Mouse (Mus musculus) ovary, postnatal 14 days (tissue): Measurements from ENCODE around the gene BC048562.
A peak's percentile ranks its signal among the peaks of the same experiment; 100 is the strongest.

Experiments used
- DNase-seq: peaks from one replicate; pipeline ENCODE4 v3.0.0; 2022; ENCODE audit warnings: low spot score

Gene BC048562

GRCm38 (mm10) chr9:108451170-108451493 is 14.8 kb downstream of the BC048562 start:
- DNase-seq = no peak

- DNase-seq = no peak
Observed at GRCm38 (mm10) chr9:108451519-108452160, 15.4 kb downstream of the BC048562 start.

DNA sequence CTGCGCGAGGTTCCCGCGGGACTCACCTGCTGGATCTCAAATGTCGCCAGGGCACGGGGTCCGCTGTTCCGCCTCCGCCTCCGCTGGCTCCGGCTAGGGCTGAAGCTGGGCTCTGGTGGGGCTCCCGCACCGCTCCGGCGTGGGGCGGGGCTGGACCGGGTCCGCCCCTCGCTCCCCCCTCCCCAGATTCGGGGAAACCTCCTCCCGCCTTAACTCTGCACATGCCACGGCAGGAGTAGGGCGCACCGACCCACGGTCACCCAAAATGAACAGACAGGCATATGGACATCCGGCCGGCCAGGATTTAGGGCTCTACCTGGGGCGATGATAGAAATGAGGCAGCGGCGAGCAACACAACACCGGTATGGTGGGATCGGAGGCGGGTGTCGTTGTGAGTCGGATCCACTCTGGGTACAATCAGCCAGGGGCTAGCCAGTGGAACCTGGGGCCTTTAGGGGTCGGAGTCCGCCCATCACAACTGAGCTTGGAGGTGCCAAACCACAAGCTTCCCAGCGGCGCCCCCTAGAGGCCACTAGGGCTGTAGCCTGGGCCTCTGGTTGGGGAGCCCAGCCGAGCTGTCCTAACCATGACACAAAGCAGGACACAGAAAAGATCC is 16.1 kb downstream of the BC048562 start:
- peak; percentile 85 for DNase-seq

GRCm38 (mm10) chr9:108452911-108453310 is 16.6 kb downstream of the BC048562 start:
- no peak for DNase-seq

DNA sequence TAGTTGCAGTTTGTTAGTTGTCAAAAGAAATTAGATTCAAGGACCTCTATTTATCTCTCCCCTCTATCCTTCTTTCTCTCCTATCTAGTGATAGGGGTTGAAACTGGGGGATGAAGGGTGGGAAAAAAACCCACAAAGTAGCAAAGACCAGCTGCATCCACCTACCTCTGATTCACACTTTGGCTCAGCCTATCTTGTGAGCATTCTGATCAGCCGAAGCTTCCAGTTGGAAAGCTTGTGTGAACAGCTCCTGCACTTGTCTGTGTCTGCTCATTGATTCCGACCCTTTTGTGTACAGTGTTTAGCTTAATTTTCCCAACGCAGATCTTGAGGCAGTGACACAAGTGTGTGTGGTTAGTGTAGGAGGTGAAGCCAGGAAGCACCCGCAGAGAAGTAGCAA is 17.2 kb downstream of the BC048562 start:
- DNase-seq = no peak

- DNase-seq = no peak
Observed at GRCm38 (mm10) chr9:108454429-108454828, 18.1 kb downstream of the BC048562 start.

DNA sequence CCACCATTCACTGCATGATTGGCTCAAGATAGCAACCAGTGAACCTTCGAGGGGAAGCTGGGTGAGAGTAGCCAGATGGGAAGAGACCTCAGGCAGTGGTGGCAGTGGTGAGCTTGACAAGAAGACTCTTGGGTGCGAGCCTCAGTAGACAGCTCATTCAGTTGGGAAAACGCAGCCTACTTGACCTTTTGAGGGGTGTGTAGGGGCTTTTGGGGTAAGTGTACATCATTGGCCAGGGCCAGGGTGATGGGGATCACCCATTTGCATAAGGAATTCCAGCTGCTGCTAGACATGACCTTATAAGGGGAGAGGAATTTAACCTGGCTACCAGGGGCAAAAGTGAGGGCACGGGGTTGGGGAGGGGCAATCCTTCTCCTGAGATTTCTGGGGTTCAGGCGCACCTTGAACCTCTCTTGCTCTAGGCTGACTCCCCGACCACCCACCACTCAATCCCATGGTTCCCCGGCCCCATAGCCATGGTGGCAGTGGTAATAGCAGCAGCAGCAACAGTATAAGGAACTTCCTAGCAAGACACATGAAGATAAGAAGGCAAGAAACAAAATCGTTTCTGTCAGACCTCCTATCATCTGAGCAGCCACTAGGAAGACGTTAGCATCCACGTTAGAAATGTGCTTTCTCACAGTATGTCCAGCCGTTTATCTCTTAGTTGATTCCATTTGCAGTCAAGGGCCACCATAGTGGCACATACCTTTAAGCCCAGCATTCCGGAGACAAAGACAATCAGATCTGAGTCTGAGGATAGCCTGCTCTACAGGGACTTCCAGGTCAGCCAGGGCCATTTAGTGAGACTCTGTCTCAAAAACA is 19.7 kb downstream of the BC048562 start:
- no peak for DNase-seq

GRCm38 (mm10) chr9:108456953-108457352 is 20.7 kb downstream of the BC048562 start:
- DNase-seq = no peak

DNA sequence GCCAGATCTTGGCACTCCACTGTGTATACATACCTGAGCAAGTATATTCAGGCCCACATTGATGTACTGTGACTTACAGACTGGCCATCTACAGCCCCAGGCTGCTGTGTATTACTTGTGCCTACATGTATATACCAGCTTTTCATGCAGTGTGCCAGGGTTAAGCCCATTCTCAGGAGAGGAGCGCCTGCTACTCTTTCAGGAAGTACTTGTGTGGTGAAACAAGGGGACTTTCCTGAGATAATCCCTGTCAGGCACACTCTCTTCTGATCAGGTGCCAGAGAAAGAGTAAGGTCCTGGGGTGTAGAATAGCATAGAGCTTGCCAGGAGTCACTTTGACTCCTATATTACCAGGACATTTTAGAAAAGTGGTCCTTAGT is 23.6 kb downstream of the BC048562 start:
- no peak for DNase-seq

GRCm38 (mm10) chr9:108460319-108461178 is 24.3 kb downstream of the BC048562 start, which contains the start of gene Ccdc71:
Gene Ccdc71 (plus strand): TSS chr9:108460527.
- DNase-seq = peak; percentile 84

GRCm38 (mm10) chr9:108461181-108461631 is 24.9 kb downstream of the BC048562 start, which contains the start of gene Klhdc8b:
Gene Klhdc8b (minus strand): TSS chr9:108461581.
- no peak for DNase-seq

GRCm38 (mm10) chr9:108461675-108462074 is 25.4 kb downstream of the BC048562 start:
- DNase-seq = no peak

DNA sequence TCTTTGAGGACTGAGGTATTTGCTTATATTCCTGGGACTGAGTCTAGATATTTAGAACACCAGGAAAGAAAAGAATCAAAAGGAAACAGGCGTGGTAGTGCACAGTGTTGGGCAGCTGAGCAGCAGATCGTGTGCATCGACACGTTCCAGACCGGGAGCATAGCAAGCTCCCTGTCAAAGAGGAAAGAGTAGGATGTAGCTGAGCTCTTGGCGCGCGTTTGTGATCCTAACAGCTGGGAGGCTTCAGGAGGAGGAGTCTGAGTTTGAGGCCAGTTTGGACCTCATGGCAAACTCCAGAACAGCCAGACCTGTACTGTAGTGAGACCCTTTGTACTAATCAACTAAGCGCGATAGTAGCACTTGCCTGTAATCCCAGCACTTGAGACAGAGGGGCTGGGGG is 25.9 kb downstream of the BC048562 start:
- DNase-seq = no peak

DNA sequence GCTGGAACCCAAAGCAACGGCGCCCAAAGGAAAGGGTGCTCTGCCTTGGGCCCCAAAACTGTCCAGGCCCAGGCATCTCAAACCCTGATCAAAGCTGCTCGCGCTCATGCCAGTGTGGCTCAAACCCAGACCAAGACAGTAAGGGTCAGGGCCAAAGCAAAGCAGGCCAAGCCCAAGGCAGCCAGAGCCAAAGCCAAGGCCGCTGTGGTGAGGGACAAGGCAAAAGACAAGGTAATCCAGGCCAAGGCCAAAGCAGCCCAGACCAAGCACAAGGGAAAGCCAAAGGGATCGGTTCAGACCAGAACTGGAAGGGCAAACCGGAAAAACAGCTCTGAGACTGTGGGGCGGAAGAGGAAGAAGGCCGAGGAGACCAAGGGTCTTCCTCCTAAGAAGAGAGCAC is 27.4 kb downstream of the BC048562 start:
- DNase-seq = no peak

GRCm38 (mm10) chr9:108466219-108466618 is 29.9 kb downstream of the BC048562 start:
- DNase-seq = no peak

GRCm38 (mm10) chr9:108469430-108469829 is 33.1 kb downstream of the BC048562 start:
- DNase-seq = no peak

DNA sequence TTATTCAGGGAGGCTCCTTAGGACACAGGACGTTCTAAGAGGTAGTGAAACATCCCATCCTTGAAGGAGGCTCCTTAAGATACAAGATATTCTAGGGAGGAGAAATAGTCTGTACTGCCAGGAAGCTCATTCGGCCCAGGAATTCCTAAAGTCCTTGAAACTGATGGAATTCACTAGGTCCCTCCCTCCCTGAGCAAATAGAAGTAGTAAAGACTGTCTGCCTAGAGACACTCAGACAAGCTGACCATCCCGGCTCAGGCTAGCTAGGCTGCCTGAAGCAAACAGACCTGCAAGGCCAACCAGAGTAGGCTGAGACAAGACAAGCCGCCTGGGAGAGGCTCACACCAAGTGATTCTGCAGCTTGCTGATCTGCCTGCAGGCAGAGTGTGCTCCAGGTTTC is 33.6 kb downstream of the BC048562 start:
- no peak for DNase-seq

- no peak for DNase-seq
Observed at GRCm38 (mm10) chr9:108474528-108474927, 38.2 kb downstream of the BC048562 start.

DNA sequence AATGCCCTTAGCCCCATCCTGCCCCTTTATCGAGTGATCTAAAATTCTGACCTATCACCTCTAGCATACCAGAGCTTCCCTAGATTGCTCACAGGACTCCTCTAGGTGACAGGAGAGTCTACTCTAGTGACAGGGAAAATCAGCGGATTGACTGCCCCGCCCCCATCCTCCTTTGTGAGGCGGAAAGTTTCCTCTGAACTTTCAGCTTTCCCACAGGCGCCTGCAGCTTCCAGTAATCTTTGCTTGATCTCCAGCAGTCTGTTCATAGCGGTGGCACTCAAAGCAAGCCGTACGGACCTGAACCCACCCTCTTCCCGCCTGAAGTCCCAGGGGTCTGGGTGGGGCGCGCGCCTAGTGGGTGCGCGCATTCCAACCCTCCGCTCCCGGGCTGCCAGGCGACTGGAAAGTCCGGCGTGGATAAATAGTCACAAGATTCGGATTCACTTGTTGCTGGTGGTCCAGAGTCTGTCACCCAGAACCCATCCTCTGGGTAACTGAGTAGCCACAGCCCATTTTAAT is 42.4 kb downstream of the BC048562 start:
- DNase-seq = peak; percentile 67

DNA sequence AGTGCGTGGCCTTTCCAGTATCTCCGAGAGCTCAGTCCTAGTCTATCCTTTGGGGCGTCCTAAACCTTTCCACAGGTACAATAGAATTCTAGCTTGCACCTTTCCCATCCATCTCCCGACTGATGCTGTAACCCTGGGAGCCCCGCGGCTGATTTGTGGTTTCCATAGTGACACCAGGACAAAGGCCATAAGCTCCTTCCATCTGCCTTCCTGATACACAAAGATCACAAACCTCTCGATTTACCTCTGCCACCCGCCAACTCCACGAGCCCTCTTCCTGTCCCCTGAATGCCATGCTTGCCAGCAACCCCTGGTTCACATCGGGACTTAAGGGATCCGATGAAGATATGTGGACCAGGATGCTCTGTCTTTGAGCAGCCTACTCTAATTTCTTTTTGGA is 43.0 kb downstream of the BC048562 start:
- DNase-seq = no peak

GRCm38 (mm10) chr9:108479721-108480351 is 43.6 kb downstream of the BC048562 start, which contains the start of gene Lamb2:
Gene Lamb2 (plus strand): TSS chr9:108479736.
- DNase-seq = peak; percentile 34
